Mouse (Mus musculus) liver, embryonic 16.5 days (tissue): Measurements from ENCODE around the gene Dync1i2. TPM values are rescaled to one million over a fixed set of nuclear protein-coding genes. Genes with fewer than 3 reads are reported as not detected.

Source experiments
- ATAC-seq: fragments of 200-750 bp; cut with Nextera tagmentation; 2 replicates; pipeline ENCODE4 v1.8.0; 2017; ENCODE audit warnings: low read depth, mild to moderate bottlenecking, moderate number of reproducible peaks, moderate library complexity
- H3K27ac ChIP-seq: fragments of 300-500 bp; sonication (generic); 2 replicates; pipeline ENCODE4 v1.5.1; 2014; ENCODE audit warnings: mild to moderate bottlenecking, low read length
- H3K27me3 ChIP-seq: fragments of 300-500 bp; sonication (generic); 2 replicates; pipeline ENCODE4 v1.6.1; 2014; ENCODE audit warnings: low read depth, low read length, mixed read lengths; ENCODE audit not compliant: control insufficient read depth, insufficient read depth
- H3K36me3 ChIP-seq: fragments of 300-500 bp; sonication (generic); 2 replicates; pipeline ENCODE4 v1.6.1; 2014; ENCODE audit warnings: mild to moderate bottlenecking; ENCODE audit not compliant: control insufficient read depth, insufficient read depth
- H3K4me1 ChIP-seq: fragments of 300-500 bp; sonication (generic); 2 replicates; pipeline ENCODE4 v1.6.1; 2014; ENCODE audit warnings: low read depth, low read length, mixed read lengths; ENCODE audit not compliant: control insufficient read depth
- H3K4me2 ChIP-seq: fragments of 300-500 bp; sonication (generic); 2 replicates; pipeline ENCODE4 v1.6.1; 2014; ENCODE audit warnings: low read depth, low read length, mixed read lengths
- H3K4me3 ChIP-seq: fragments of 300-500 bp; sonication (generic); 2 replicates; pipeline ENCODE4 v1.5.1; 2014; ENCODE audit warnings: low read depth, mild to moderate bottlenecking, low read length
- H3K9ac ChIP-seq: fragments of 300-500 bp; sonication (generic); 2 replicates; pipeline ENCODE4 v1.6.1; 2014; ENCODE audit warnings: low read depth, low read length
- H3K9me3 ChIP-seq: fragments of 300-500 bp; sonication (generic); replicated peaks from 2 replicates; pipeline ENCODE4 v1.6.1; 2016; ENCODE audit warnings: low read length; ENCODE audit not compliant: control insufficient read depth
- WGBS: fragments of 180-500 bp; shearing (Covaris S2); extraction: QIAGEN DNeasy Blood & Tissue Kit; methylation state at CpG from one replicate; pipeline ENCODE4 v1.1.7; 2014; ENCODE audit not compliant: insufficient replicate concordance; 5-methylcytosine and 5-hydroxymethylcytosine counted together
- polyA plus RNA-seq: library from polyadenylated mRNA; unstranded; fragments of >200 nt; fragmentation: Nextera tagmentation; extraction: Ambion mirVana; gene quantifications from 2 replicates; pipeline ENCODE4 v1.2.1, GENCODE M21; 2015

The Dync1i2 gene
- 23.2 and 25.1 TPM in 2 replicates for polyA plus RNA-seq

- H3K27me3 ChIP-seq, result no peaks in the 10 kb centered on the region
- H3K4me3 ChIP-seq, result peak within 1 kb of the TSS; percentile 100
- ATAC-seq, result peak; percentile 99
- no peaks in the 10 kb centered on the region for H3K9me3 ChIP-seq
- under 1% methylated on average over 57 of the region's 57 CpGs for WGBS
- peak within 1 kb of the TSS; percentile 88 for H3K27ac ChIP-seq
- H3K9ac ChIP-seq, result peak within 1 kb of the TSS; percentile 97
- peak within 1 kb of the TSS; percentile 65 for H3K4me2 ChIP-seq
- peaks cover 5% of the 10 kb centered on the region; the same call in 1 of the 2 replicates for H3K36me3 ChIP-seq
- H3K4me1 ChIP-seq, result peaks cover 5% of the 10 kb centered on the region
Measured at GRCm38 (mm10) chr2:71211591-71212359, at the start of gene Dync1i2. Dync1i2 (plus strand) TSS chr2:71211706.

- H3K27ac ChIP-seq, result 0 out of 2 replicates have a peak overlapping the region, but pooled peaks have one; percentile 10
- H3K9me3 ChIP-seq, result no peaks in the 10 kb centered on the region
- H3K4me3 ChIP-seq, result no peak overlapping the region
- H3K36me3 ChIP-seq, result no peaks in the 10 kb centered on the region
- peak overlapping the region; percentile 29; the same call in 1 of the 2 replicates for H3K4me2 ChIP-seq
- peaks cover 12% of the 10 kb centered on the region for H3K4me1 ChIP-seq
- ATAC-seq, result peak; percentile 82
- no peak overlapping the region for H3K9ac ChIP-seq
- H3K27me3 ChIP-seq, result no peaks in the 10 kb centered on the region
- WGBS, result 59% methylated on average over 25 of the region's 25 CpGs
Measured at GRCm38 (mm10) chr2:71162831-71163621, 48.5 kb upstream of the Dync1i2 start.

- H3K4me1 ChIP-seq, result peaks cover 12% of the 10 kb centered on the region
- H3K9me3 ChIP-seq, result no peaks in the 10 kb centered on the region
- no peak overlapping the region for H3K27ac ChIP-seq
- no peak for ATAC-seq
- no peak overlapping the region for H3K4me3 ChIP-seq
- no peak overlapping the region for H3K4me2 ChIP-seq
- 58% methylated on average over 4 of the region's 4 CpGs for WGBS
- no peaks in the 10 kb centered on the region for H3K36me3 ChIP-seq
- H3K9ac ChIP-seq, result no peak overlapping the region
- no peaks in the 10 kb centered on the region for H3K27me3 ChIP-seq
Measured at GRCm38 (mm10) chr2:71167211-71167610, 44.3 kb upstream of the Dync1i2 start.

- ATAC-seq, result no peak
- Histone ChIP-seq H3K36me3 (no peaks in the 10 kb centered on the region), H3K27ac (no peak overlapping the region), H3K27me3 (no peaks in the 10 kb centered on the region), H3K9ac (no peak overlapping the region), H3K4me1 (no peaks in the 10 kb centered on the region), H3K4me3 (no peak overlapping the region), H3K9me3 (no peaks in the 10 kb centered on the region), H3K4me2 (no peak overlapping the region)
- 64% methylated on average over 10 of the region's 10 CpGs for WGBS
Measured at GRCm38 (mm10) chr2:71168461-71169021, 43.0 kb upstream of the Dync1i2 start.

GRCm38 (mm10) chr2:71173031-71173430 lies 38.5 kb upstream of the Dync1i2 start:
- 50% methylated on average over 3 of the region's 3 CpGs for WGBS
- no peak for ATAC-seq

GRCm38 (mm10) chr2:71176329-71177249 lies 34.9 kb upstream of the Dync1i2 start:
- Histone ChIP-seq H3K4me3 (no peak overlapping the region), H3K27me3 (no peaks in the 10 kb centered on the region), H3K36me3 (no peaks in the 10 kb centered on the region), H3K27ac (no peak overlapping the region), H3K4me2 (peak overlapping the region; percentile 17; the same call in 1 of the 2 replicates), H3K9ac (no peak overlapping the region), H3K4me1 (peaks cover 2% of the 10 kb centered on the region), H3K9me3 (no peaks in the 10 kb centered on the region)
- ATAC-seq, result no peak
- WGBS, result 28% methylated on average over 9 of the region's 9 CpGs

More at GRCm38 (mm10) chr2:71173031-71173430, 38.5 kb upstream of the Dync1i2 start:
- Histone ChIP-seq H3K4me3 (no peak overlapping the region), H3K9me3 (no peaks in the 10 kb centered on the region), H3K27ac (no peak overlapping the region), H3K36me3 (no peaks in the 10 kb centered on the region), H3K4me1 (peaks cover 2% of the 10 kb centered on the region), H3K27me3 (no peaks in the 10 kb centered on the region), H3K4me2 (no peak overlapping the region), H3K9ac (no peak overlapping the region)

- 31% methylated on average over 1 of the region's 1 CpGs for WGBS
- ATAC-seq, result no peak
- 0 out of 2 replicates have a peak overlapping the region, but pooled peaks have one; percentile 17 for H3K4me2 ChIP-seq
Measured at GRCm38 (mm10) chr2:71177250-71177615, 34.3 kb upstream of the Dync1i2 start.

GRCm38 (mm10) chr2:71177760-71178159 lies 33.7 kb upstream of the Dync1i2 start:
- 72% methylated on average over 1 of the region's 1 CpGs for WGBS

More at GRCm38 (mm10) chr2:71177250-71177615, 34.3 kb upstream of the Dync1i2 start:
- no peaks in the 10 kb centered on the region for H3K36me3 ChIP-seq
- H3K9ac ChIP-seq, result no peak overlapping the region
- no peak overlapping the region for H3K4me3 ChIP-seq
- no peak overlapping the region for H3K27ac ChIP-seq
- peaks cover 2% of the 10 kb centered on the region for H3K4me1 ChIP-seq
- no peaks in the 10 kb centered on the region for H3K9me3 ChIP-seq
- H3K27me3 ChIP-seq, result no peaks in the 10 kb centered on the region

More at GRCm38 (mm10) chr2:71177760-71178159, 33.7 kb upstream of the Dync1i2 start:
- Histone ChIP-seq H3K27me3 (no peaks in the 10 kb centered on the region), H3K27ac (no peak overlapping the region), H3K36me3 (no peaks in the 10 kb centered on the region), H3K4me3 (no peak overlapping the region), H3K4me1 (peaks cover 2% of the 10 kb centered on the region), H3K9ac (no peak overlapping the region), H3K9me3 (no peaks in the 10 kb centered on the region), H3K4me2 (no peak overlapping the region)
- ATAC-seq, result no peak
